Comparison of ENCODE assay signal across 9 mouse cellular contexts in the genomic region with DNA sequence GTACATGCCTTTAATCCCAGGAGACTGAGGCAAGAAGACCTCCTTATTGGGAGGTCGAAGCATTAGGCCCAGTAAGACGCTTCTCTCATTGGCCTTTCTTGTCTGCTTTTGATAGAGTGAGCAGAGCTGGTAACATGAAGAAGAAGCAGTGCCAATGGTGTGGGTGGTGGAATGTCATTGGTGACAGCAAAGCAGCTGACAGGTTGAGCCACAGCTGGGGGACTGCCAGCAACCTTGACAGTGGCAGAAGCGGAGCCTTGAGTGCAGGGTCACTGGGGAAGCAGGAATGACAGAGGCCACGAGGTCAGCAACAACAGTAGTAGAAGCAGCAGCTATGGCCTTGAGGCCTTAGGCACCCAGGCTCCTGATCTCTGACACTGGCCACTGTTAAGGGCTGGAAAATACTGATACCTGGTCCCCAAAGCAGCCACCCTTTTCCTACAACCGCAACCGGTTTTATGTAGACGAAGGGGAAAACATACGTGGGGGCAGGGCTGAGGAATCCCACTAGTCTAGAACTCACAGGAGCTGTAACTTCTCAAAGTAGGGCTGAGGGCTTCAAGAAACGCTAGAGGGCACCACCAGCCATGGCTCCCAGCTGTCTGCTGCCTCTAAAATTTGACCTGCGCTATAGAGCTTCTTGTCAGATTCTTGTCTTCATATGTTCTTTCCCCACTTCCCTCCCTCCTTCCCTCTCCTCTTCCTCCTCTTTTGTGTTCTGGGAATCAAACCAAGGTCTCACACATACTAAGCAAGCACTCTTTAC. TPM values are rescaled to one million over a fixed set of nuclear protein-coding genes. Genes with fewer than 3 reads are reported as not detected.
DNase-seq lines count a peak whose midpoint lies in the region; TF ChIP-seq lines count a peak whose summit lies in the region.
"Had no signal": no experiment of that assay in that cellular context is flagged by ENCODE, and none has a peak within 500 bp of the region (broad histone marks: within the 10 kb centered on the region; RNA-seq: fewer than 3 reads in every experiment).

No protein-coding gene starts in this region.

- TF ChIP-seq CTCF in gastrocnemius, adult 2 months (IDR thresholded peaks at IDR 0.05), result peak; percentile 76
- TF ChIP-seq CTCF in cortical plate, adult 2 months (IDR thresholded peaks at IDR 0.05; ENCODE audit: extremely low read depth, insufficient read depth, low read length), result peak; percentile 52

- H3K4me3 ChIP-seq in gastrocnemius, adult 2 months, result no peak overlapping the region
- H3K4me3 ChIP-seq in cortical plate, adult 2 months (ENCODE audit: insufficient read depth, low read length), result no peak overlapping the region

- DNase-seq in gastrocnemius, adult 2 months, result peak; percentile 58
- DNase-seq in gastrocnemius, postnatal 4 days (ENCODE audit: low spot score in 2 of 2), result no peak
- DNase-seq in urinary bladder, postnatal 25 days (ENCODE audit: low spot score), result peak; percentile 34
- DNase-seq in urinary bladder, postnatal 10 days (ENCODE audit: low spot score), result no peak
- peak; percentile 51 for DNase-seq in induced T-regulatory cell, adult 2 months (ENCODE audit: low read depth)
- DNase-seq in lung, postnatal 14 days, result peak; percentile 65
- peak; percentile 38 to 73 for DNase-seq in thymus, postnatal 10 days (ENCODE audit: low spot score in 2 of 2)

- intact Hi-C loops in gastrocnemius, adult 2 months (cut with DNase I), result loop anchor here (5.0 kb wide), 1 partner anchor 52 kb away; a partner anchor contains a TSS

- TF ChIP-seq POLR2A in cortical plate, adult 2 months (IDR thresholded peaks at IDR 0.05; ENCODE audit: extremely low read depth, insufficient read depth, low read length), result no peak

- H3K27ac ChIP-seq in gastrocnemius, adult 2 months, result no peak overlapping the region
- H3K27ac ChIP-seq in cortical plate, adult 2 months (ENCODE audit: insufficient read depth, low read length), result no peak overlapping the region

- H3K4me1 ChIP-seq in cortical plate, adult 2 months (ENCODE audit: control insufficient read depth, insufficient read depth, low read length), result no peaks in the 10 kb centered on the region

RNA-seq across cellular contexts. Expression of a gene that starts 20.9 kb away (rescaled TPM):
- not detected for total RNA-seq in gastrocnemius, adult 2 months (2021)
- under 1 TPM; 0.13 to 0.20 TPM for total RNA-seq in gastrocnemius, postnatal 4 days (2021)
- polyA plus RNA-seq in cortical plate, adult 2 months (2012; rRNA removed), result 0.04 TPM in 1 of 2 replicates, not detected in the other
- total RNA-seq: left cerebral cortex, postnatal 14 days had no signal

RNA-seq across cellular contexts. Expression of a gene that starts 32.3 kb away (rescaled TPM):
- 1,000 to 10,000 TPM; 1,886 to 2,548 TPM for total RNA-seq in gastrocnemius, adult 2 months (2021)
- 1,000 to 10,000 TPM; 1,045 to 1,064 TPM for total RNA-seq in gastrocnemius, postnatal 4 days (2021)
- polyA plus RNA-seq in cortical plate, adult 2 months (2012; rRNA removed), result 5.4 and 6.1 TPM in 2 replicates

RNA-seq across cellular contexts. Expression of a gene that starts 52.9 kb away (rescaled TPM):
- total RNA-seq in gastrocnemius, adult 2 months (2021), result 10 to 100 TPM; 38.8 to 40.0 TPM
- 10 to 100 TPM; 48.5 to 53.4 TPM for total RNA-seq in gastrocnemius, postnatal 4 days (2021)
- polyA plus RNA-seq in cortical plate, adult 2 months (2012; rRNA removed), result 16.0 and 16.3 TPM in 2 replicates

Comparison
In these comparisons a context has a peak if more than half of its experiments do, and no peak if none do; other contexts are left out.
1. DNase-seq: peak in gastrocnemius, adult 2 months (single experiment), urinary bladder, postnatal 25 days (single experiment), induced T-regulatory cell, adult 2 months (single experiment), lung, postnatal 14 days (single experiment) and thymus, postnatal 10 days (2 of 2); none in gastrocnemius, postnatal 4 days (0 of 2) and urinary bladder, postnatal 10 days (single experiment).